8 mouse cellular contexts compared by ENCODE assay signal in the genomic region with DNA sequence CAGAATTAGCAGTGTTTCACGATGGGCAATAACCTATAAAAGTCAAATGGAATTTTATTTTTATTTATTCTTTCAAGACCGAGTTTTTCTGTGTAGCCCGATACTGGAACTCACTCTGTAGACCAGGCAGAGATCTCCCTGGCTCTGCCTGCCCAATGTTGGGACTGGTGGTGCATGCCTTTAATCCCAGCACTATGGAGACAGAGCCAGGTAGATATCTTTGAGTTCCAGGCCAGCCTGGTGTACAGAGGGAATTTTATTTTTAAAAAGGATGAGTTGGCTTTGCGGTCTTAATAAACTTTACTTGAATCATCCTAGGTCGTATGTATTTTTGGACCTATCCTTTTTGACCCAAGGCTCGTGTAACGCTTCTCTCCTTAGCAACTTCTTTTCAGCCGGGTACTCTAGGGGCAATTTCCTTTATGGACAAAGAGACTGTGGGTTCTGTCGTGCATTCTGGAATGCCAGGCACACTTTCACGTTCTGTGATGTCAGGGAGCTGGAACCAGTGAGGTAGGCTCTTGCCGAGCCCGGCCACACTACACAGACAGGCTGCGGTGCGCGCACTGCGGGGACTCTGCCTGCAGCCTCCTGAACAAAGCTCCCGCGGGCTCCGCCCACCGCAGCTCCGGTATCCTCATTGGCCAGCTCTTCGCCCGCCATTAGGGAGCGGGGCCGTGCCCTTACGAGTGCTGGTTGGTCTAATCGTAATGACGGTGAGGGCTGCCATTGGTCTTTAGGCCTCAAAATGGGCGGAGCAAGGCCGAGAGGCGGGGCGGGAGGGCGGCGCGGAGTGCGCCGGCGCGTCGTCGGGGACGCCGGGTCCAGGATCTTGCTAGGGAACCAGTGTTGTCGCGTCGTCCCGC. TPM values are rescaled to one million over a fixed set of nuclear protein-coding genes. Genes with fewer than 3 reads are reported as not detected.
DNase-seq lines count a peak whose midpoint lies in the region; ATAC-seq lines count a peak whose summit lies in the region.

A gene (plus strand): TSS at position 794 of the 866 bp plus-strand sequence.

- H3K27me3 ChIP-seq in hindbrain, embryonic 11.5 days (ENCODE audit: control insufficient read depth, insufficient read depth, low read length) = no peaks in the 10 kb centered on the region

- H3K4me3 ChIP-seq in hindbrain, embryonic 11.5 days (ENCODE audit: low read depth, low read length) = peak within 1 kb of the TSS; percentile 92

- peak within 1 kb of the TSS; percentile 65 for H3K4me2 ChIP-seq in hindbrain, embryonic 11.5 days (replicated peaks; ENCODE audit: low read depth, low read length)

- peak within 1 kb of the TSS; percentile 69 for H3K9ac ChIP-seq in hindbrain, embryonic 11.5 days (ENCODE audit: low read depth, low read length)

- peak; percentile 100 for ATAC-seq in hindbrain, embryonic 11.5 days (ENCODE audit: low FRiP score)

- peaks cover 2% of the 10 kb centered on the region; the same call in 1 of the 2 replicates for H3K4me1 ChIP-seq in hindbrain, embryonic 11.5 days (replicated peaks; ENCODE audit: control insufficient read depth, insufficient read depth, low read length)

- no peaks in the 10 kb centered on the region for H3K36me3 ChIP-seq in hindbrain, embryonic 11.5 days (ENCODE audit: control insufficient read depth, insufficient read depth, low read length)

- no peaks in the 10 kb centered on the region for H3K9me3 ChIP-seq in hindbrain, embryonic 11.5 days (ENCODE audit: control insufficient read depth, low read length)

- DNase-seq in Muller cell, postnatal 12 days (ENCODE audit: inconsistent ontology term) = peak; percentile 99
- DNase-seq in cerebellum, adult 9-11 months = peak; percentile 98
- DNase-seq in frontal cortex, adult 2 months (ENCODE audit: extremely low spot score in 1 of 2, low spot score in 1 of 2) = peak; percentile 96 to 98
- peak; percentile 98 for DNase-seq in hindbrain, embryonic 11.5 days (ENCODE audit: low spot score)
- DNase-seq in layer of hippocampus, postnatal 10 days (ENCODE audit: low spot score in 2 of 2) = peak; percentile 97 to 98
- DNase-seq in lung, postnatal 10 days = peak; percentile 99
- peak; percentile 98 for DNase-seq in ovary, postnatal 36 days (ENCODE audit: low spot score)
- DNase-seq in thymus, postnatal 25 days = peak; percentile 100

- 6% methylated on average over 47 of the region's 47 CpGs for WGBS in hindbrain, embryonic 11.5 days

- peak within 1 kb of the TSS; percentile 65 for H3K27ac ChIP-seq in hindbrain, embryonic 11.5 days (ENCODE audit: low read depth, low read length)

RNA-seq across cellular contexts. Expression of the gene that starts here (rescaled TPM):
- 18.3 and 20.6 TPM in 2 replicates for polyA plus RNA-seq in frontal cortex, adult 2 months (2012; rRNA removed)
- 57.3 and 62.2 TPM in 2 replicates for polyA plus RNA-seq in hindbrain, embryonic 11.5 days (2014; fragmentation: Nextera tagmentation; extraction: Ambion mirVana)
- total RNA-seq in layer of hippocampus, postnatal 10 days (2021) = 10 to 100 TPM; 13.2 to 15.2 TPM

Comparison
In these comparisons a context has a peak if more than half of its experiments do, and no peak if none do; other contexts are left out.
1. Peak in every context shown above with its lines: DNase-seq, ATAC-seq, H3K4me3 ChIP-seq and H3K27ac ChIP-seq.